Mouse (Mus musculus) large intestine, adult 2 months (tissue): ENCODE data around the gene Hsf2. TPM values are rescaled to one million over a fixed set of nuclear protein-coding genes. Genes with fewer than 3 reads are reported as not detected.
A peak's percentile ranks its signal among the peaks of the same experiment; 100 is the strongest.
"Not testable (repeated sequence)": the region's sequence is repeated elsewhere in the genome, so short reads cannot be mapped to it uniquely, and the experiment has no call there.

Experiments used
- DNase-seq: peaks from one replicate; pipeline ENCODE4 v3.0.0-alpha.2; 2012; ENCODE audit warnings: low read depth, low spot score
- whole genome bisulfite sequencing: fragments of 180-500 bp; shearing (Covaris S2); methylation state at CpG from one replicate; pipeline ENCODE4 v1.1.7; 2018; 5-methylcytosine and 5-hydroxymethylcytosine counted together
- polyA plus RNA-seq: library from polyadenylated mRNA; depleted of rRNA; stranded (reverse); fragments of >200 nt; gene quantifications from 2 replicates; pipeline ENCODE4 v1.2.3, GENCODE M21; 2012; rRNA removed

Gene Hsf2
- polyA plus RNA-seq = 1.5 and 1.9 TPM in 2 replicates

GRCm38 (mm10) chr10:57485908-57486541, at the start of gene Hsf2:
TSS of gene Hsf2 (plus strand) at chr10:57486385.
- DNase-seq = peak; percentile 88
- 1% methylated on average over 52 of the region's 52 CpGs for WGBS

GRCm38 (mm10) chr10:57437898-57438297, 48.3 kb upstream of the Hsf2 start:
- DNase-seq = no peak
- 85% methylated on average over 2 of the region's 2 CpGs for WGBS

DNA sequence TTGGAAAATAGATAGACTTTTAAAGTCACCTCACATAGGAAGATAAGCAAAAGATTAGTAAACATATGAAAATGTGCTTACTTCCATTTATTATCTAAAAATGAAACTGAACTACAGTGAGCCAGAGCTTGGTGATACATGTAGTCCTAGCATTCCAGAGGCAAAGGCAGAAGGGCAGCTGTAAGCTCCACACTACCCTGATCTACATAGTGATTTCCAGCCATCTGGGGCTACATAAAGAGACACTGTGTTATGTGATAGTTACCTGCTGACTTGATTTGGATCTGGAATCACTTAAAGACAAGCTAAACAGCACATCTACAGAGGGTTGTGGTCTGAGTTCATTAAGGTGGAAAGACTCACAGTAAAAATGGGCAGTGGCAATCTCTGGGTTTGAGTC, 45.1 kb upstream of the Hsf2 start:
- DNase-seq = no peak

- 67% methylated on average over 8 of the region's 8 CpGs for WGBS
- no peak for DNase-seq
Observed at GRCm38 (mm10) chr10:57444392-57444791, 41.8 kb upstream of the Hsf2 start.

DNA sequence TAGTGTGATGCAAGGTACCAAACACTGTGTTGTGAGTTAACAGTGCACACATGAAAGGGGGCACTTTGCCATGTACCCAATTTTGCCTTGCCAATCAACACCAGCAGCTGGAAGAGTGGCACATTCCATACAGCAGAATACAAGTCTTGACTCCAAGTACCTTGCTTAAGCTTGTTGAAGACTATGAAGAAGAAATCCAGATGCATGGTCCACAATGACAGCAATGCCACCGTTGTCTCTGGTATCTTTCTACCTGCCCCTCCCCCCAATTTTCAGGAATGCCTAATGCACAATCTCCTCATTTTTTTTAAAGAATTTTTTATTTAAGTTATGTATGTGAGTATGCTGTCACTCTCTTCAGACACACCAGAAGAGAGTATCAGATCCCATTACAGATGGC, 40.5 kb upstream of the Hsf2 start:
- DNase-seq = no peak
- WGBS = 84% methylated on average over 1 of the region's 1 CpGs

DNA sequence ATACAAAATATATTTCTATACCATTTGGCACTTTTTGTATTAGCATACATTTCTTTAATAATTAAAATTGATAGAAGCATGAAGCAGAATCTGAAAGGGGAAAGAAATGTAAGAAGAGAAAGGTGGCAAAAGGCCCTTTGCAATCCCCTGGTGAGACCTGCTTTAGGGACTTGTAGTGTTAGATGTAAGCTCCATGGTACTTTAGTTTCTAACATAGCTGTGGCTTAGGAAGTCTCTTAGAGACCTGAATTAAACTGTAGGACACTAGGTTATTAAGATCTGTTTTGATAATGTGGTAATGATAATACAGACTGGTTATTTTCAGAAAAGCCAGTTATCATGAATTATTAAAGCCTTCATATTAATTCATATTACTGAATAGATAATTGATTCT, 38.5 kb upstream of the Hsf2 start:
- no peak for DNase-seq

DNA sequence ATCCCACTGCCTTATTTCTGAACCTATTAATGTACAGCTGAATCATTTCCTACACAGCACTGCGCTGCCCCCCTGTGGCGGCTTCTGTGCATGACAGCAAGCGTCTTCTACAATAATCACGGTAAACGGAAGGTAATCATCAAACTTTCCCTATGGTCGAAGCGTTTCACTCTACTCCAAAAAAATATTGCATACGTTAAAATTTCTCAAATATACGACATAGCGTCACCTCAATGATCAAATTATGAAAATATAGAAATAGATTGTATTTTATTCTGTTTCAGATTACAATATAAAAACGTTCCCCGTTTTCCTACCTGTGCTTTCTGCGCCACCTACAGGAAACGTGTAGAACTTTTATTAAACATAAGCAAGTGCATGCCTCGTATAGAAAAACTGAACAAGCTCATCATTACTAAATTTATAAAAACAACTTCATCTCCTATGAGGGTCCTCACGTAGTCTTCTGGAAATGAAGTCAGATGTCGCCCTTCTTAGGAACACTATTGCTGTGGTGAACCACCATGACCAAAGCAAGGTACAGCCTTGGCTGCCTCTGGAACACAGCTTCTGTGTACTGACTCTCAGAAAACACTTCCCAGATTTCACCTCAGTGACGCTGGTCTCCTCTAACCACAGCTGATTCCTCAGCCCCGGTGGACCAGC, 38.0 kb upstream of the Hsf2 start:
- DNase-seq = peak; percentile 42
- 5% methylated on average over 19 of the region's 19 CpGs for WGBS

- DNase-seq = not testable (repeated sequence)
- 22% methylated on average over 10 of the region's 10 CpGs for WGBS
Observed at GRCm38 (mm10) chr10:57463298-57463697, 22.9 kb upstream of the Hsf2 start.

GRCm38 (mm10) chr10:57465768-57466167, 20.4 kb upstream of the Hsf2 start:
- DNase-seq = no peak

- DNase-seq = no peak
- WGBS = 52% methylated on average over 9 of the region's 9 CpGs
Observed at GRCm38 (mm10) chr10:57477121-57477843, 8.9 kb upstream of the Hsf2 start.

- 50% methylated on average over 5 of the region's 5 CpGs for WGBS
- DNase-seq = no peak
Observed at GRCm38 (mm10) chr10:57481717-57482116, 4.5 kb upstream of the Hsf2 start.

GRCm38 (mm10) chr10:57484741-57485140, 1.4 kb upstream of the Hsf2 start:
- WGBS = 81% methylated on average over 3 of the region's 3 CpGs
- DNase-seq = no peak

DNA sequence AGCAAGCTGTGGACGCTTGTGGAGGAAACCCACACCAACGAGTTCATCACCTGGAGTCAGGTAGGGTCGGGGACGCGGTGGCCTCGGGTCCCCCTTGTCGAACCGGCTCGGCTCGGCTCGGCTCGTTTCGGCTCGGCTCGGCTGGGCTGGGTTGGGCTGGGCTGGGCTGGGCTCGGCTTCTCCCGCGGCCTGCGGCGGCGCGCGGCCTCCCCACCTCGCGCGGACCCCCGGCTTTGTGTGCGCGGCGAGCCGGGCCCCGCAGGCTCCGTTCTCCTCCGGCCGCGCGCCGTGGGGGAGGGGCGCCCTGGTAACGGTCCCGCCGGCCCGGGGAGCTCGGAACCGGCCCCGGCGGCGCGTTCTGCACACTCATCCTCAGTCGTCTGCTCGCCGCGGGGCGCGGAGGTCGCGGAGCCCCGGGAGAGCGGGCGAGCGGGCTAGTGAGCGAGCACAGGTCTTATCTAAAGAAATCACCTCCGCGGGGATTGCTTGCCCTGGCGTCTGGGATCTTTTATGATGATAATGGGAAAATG, 422 bp downstream of the Hsf2 start:
- no peak for DNase-seq
- WGBS = under 1% methylated on average over 65 of the region's 65 CpGs

DNA sequence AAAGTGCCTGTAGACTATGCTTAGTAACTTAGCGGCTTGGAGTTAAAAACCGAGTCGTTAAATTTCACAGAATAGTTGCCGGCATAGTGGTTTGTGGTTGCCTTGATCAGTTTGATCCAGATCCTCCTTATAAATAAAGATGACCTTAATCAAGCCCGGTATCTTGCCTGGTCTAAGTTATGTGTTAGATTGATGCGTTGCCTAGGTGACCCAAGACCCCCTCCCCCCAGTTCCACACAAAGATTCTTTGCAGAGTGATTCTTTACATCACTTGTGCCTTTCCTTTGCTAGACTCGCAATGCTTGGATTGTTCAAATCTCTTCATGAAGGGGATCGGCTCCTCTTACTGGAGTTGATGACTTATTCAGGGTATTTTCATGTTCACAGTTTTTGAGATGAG, 1.0 kb downstream of the Hsf2 start:
- no peak for DNase-seq
- 2% methylated on average over 8 of the region's 8 CpGs for WGBS

DNA sequence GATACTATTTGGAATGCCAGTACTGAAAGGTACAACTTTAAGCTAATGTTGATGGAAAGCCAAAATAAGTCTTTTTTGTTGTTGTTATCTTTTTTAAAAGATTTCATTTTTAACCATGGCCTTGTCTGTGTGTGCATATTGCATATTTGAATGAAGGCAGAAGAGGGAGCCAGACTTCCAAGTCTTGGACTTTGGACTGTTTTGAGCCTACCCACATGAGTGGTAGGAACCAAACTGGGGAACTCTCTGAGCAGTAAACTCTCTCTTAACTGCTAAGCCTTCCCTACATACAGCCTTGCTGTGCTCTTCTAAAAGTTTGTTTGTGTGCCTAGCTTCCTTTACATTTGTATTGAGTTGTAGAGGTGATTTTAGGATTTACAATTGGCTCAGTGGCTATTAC, 2.4 kb downstream of the Hsf2 start:
- no peak for DNase-seq

GRCm38 (mm10) chr10:57492050-57492449, 5.9 kb downstream of the Hsf2 start:
- 87% methylated on average over 2 of the region's 2 CpGs for WGBS
- no peak for DNase-seq

- 41% methylated on average over 9 of the region's 9 CpGs for WGBS
Observed at GRCm38 (mm10) chr10:57499414-57500156, 13.4 kb downstream of the Hsf2 start.

DNA sequence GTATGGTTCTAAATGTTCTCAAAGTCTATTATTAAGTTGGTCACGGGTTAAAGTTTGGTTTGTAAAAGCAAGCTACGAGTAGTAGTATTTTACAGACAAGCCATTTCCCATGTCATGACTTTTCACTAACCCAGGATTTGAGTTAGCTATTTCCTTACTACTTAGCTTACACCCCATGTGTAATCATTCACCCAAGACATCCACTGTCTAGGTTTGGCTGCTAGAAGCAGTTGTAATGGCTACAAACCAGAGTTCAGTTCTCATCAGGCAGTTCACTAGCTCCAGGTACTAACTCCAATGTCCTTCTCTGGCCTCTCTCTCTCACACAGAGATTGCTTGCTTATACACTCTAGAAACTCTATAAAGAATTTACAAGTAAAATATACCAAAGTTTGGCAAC, 28.4 kb downstream of the Hsf2 start:
- no peak for DNase-seq
- 85% methylated on average over 2 of the region's 2 CpGs for WGBS

More at GRCm38 (mm10) chr10:57499414-57500156, 13.4 kb downstream of the Hsf2 start:
- DNase-seq = no peak

- WGBS = 20% methylated on average over 1 of the region's 1 CpGs
Observed at GRCm38 (mm10) chr10:57515278-57515677, 29.1 kb downstream of the Hsf2 start.

GRCm38 (mm10) chr10:57526469-57526868, 40.3 kb downstream of the Hsf2 start:
- WGBS = 93% methylated on average over 5 of the region's 5 CpGs
- DNase-seq = no peak

More at GRCm38 (mm10) chr10:57515278-57515677, 29.1 kb downstream of the Hsf2 start:
- DNase-seq = no peak
